Mouse (Mus musculus) E14TG2a.4 (cell line): ENCODE results near the gene Esm1.

Experiments used
- H3K27me3 ChIP-seq: 2 replicates; pipeline ENCODE4 v1.6.1; 2014; ENCODE audit warnings: low read length, control low read depth; ENCODE audit not compliant: insufficient read depth
- H3K36me3 ChIP-seq: 2 replicates; pipeline ENCODE4 v1.6.1; 2014; ENCODE audit warnings: low read length, control low read depth; ENCODE audit not compliant: insufficient read depth
- H3K4me1 ChIP-seq: replicated peaks from 2 replicates; pipeline ENCODE4 v1.6.1; 2014; ENCODE audit warnings: low read depth, low read length, control low read depth
- H3K4me3 ChIP-seq: replicated peaks from 2 replicates; pipeline ENCODE4 v1.5.1; 2014; ENCODE audit warnings: mild to moderate bottlenecking, low read length
- H3K9me3 ChIP-seq: 2 replicates; pipeline ENCODE4 v1.6.1; 2014; ENCODE audit warnings: low read length, control low read depth
- CTCF ChIP-seq: conservative IDR thresholded peaks from 2 replicates; pipeline ENCODE4 v1.5.1; 2014; ENCODE audit warnings: low read length
- NANOG ChIP-seq: IDR thresholded peaks from 2 replicates; pipeline ENCODE4 v1.6.1; 2014; ENCODE audit warnings: borderline replicate concordance, low read length, mixed read lengths
- POU5F1 ChIP-seq: IDR thresholded peaks from 2 replicates; pipeline ENCODE4 v1.6.1; 2014; ENCODE audit warnings: low read length, borderline replicate concordance

Esm1 gene

DNA sequence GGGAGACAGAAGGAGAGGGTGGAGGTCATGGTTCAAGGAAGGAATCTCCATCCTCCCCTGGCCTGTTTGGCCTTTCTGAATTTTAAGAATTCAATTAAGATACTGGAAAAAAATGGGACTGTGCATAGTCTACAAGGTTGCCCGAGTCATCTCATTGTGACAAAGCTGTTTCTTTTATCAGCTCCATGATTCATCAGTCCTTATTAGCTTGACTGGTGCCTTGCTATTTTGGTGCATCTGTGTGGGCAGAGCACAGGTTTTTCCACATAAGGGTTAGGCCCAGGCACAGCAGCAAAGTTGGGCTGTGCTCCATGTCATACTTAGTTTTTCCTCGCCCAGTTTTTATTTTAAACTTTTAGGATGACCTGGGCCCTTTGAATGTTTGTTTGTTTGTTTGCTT is 47.3 kb downstream of the Esm1 start:
- H3K27me3 ChIP-seq = 0 out of 2 replicates have a peak, but pooled peaks cover 4% of the 10 kb centered on the region
- H3K36me3 ChIP-seq = no peaks in the 10 kb centered on the region
- TF ChIP-seq CTCF (no peak), NANOG (no peak), POU5F1 (no peak)
- H3K9me3 ChIP-seq = no peaks in the 10 kb centered on the region
- H3K4me3 ChIP-seq = no peak overlapping the region
- H3K4me1 ChIP-seq = peaks cover 9% of the 10 kb centered on the region

GRCm38 (mm10) chr13:113257190-113257589 is 47.7 kb downstream of the Esm1 start:
- Histone ChIP-seq H3K36me3 (no peaks in the 10 kb centered on the region), H3K4me1 (peaks cover 4% of the 10 kb centered on the region), H3K9me3 (no peaks in the 10 kb centered on the region), H3K27me3 (peaks cover 7% of the 10 kb centered on the region; the same call in 1 of the 2 replicates), H3K4me3 (no peak overlapping the region)
- TF ChIP-seq POU5F1 (no peak), CTCF (peak; percentile 57)

GRCm38 (mm10) chr13:113259237-113259636 is 49.8 kb downstream of the Esm1 start:
- Histone ChIP-seq H3K4me1 (no peaks in the 10 kb centered on the region), H3K36me3 (no peaks in the 10 kb centered on the region), H3K27me3 (peaks cover 13% of the 10 kb centered on the region), H3K4me3 (no peak overlapping the region), H3K9me3 (no peaks in the 10 kb centered on the region)
- TF ChIP-seq POU5F1 (no peak), CTCF (no peak), NANOG (no peak)

DNA sequence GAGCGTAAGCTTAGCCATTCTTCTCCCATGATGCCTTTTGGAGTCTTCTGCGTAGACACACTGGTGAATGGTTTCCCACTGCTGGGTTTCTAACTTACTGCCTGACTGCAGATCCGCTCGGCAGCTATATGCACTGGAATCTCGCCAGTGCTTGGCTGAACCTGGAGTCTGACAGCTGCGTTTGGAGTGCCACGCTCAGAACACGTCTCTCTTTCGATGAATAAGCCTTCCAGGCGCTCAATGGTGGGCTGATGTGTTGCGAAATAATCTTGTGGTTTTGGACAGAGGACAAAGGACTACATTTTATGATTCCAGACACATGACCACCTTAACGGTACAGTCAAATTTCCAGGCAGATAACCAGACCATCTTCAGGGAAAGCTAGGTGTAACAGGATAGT is 53.4 kb downstream of the Esm1 start:
- TF ChIP-seq POU5F1 (no peak), CTCF (no peak), NANOG (no peak)
- Histone ChIP-seq H3K36me3 (no peaks in the 10 kb centered on the region), H3K9me3 (no peaks in the 10 kb centered on the region)

DNA sequence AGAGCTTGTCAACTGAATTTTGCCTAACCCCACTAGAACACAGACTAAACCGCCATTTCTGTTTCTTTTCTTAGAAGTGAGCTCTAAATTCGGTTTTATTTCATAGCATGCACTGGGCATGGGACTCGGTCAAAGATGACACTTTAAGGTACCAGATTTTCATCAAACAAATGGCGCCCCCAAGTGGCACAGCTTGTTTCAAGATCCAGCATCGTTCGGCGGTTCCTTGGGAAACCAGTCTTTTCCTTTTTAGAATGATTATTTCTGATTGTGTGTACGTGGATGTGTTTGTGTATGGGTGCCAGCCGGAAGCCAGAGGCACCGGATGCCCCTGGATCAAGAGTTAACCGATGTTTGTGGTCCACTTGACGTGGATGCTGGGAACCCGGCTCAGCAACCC is 55.8 kb downstream of the Esm1 start:
- TF ChIP-seq CTCF (peak; percentile 51), POU5F1 (no peak)
- Histone ChIP-seq H3K9me3 (peaks cover 2% of the 10 kb centered on the region), H3K4me3 (no peak overlapping the region), H3K27me3 (peaks cover 10% of the 10 kb centered on the region), H3K36me3 (no peaks in the 10 kb centered on the region), H3K4me1 (no peaks in the 10 kb centered on the region)

More for the DNA sequence above, 53.4 kb downstream of the Esm1 start:
- H3K4me1 ChIP-seq = no peaks in the 10 kb centered on the region
- peaks cover 10% of the 10 kb centered on the region for H3K27me3 ChIP-seq
- H3K4me3 ChIP-seq = no peak overlapping the region

DNA sequence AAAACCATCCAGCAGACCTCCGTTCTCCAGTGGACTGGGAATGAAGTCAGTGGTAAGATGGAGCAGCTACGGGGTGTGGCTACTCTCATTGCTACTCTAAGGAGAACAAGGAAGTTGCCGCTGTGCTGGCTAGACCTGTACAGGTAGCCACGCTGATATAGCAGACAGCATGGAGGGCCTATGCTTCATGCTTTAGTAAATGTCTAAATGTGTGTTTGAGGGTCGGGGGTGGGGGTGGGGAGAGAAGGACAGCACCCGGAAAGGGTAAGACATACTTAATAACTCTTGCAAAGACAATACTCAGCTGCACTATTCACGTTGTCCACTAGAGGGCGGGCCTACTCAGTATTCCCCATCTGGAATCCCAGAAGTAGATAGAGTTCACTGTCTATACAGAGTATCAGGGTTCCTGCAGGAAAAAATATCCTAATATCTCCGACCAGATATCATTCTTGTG is 57.1 kb downstream of the Esm1 start:
- Histone ChIP-seq H3K27me3 (peaks cover 10% of the 10 kb centered on the region), H3K4me3 (no peak overlapping the region), H3K4me1 (no peaks in the 10 kb centered on the region), H3K9me3 (peaks cover 15% of the 10 kb centered on the region), H3K36me3 (no peaks in the 10 kb centered on the region)
- TF ChIP-seq POU5F1 (no peak), CTCF (peak; percentile 81), NANOG (no peak)

GRCm38 (mm10) chr13:113267204-113267603 is 57.7 kb downstream of the Esm1 start:
- no peaks in the 10 kb centered on the region for H3K36me3 ChIP-seq
- peaks cover 7% of the 10 kb centered on the region for H3K27me3 ChIP-seq
- no peak overlapping the region for H3K4me3 ChIP-seq
- H3K4me1 ChIP-seq = no peaks in the 10 kb centered on the region
- peaks cover 21% of the 10 kb centered on the region for H3K9me3 ChIP-seq
- no peak for TF ChIP-seq CTCF
- TF ChIP-seq NANOG = no peak
- TF ChIP-seq POU5F1 = no peak
